Mouse (Mus musculus): ENCODE results near the gene Cacna2d2. TPM values are rescaled to one million over a fixed set of nuclear protein-coding genes. Genes with fewer than 3 reads are reported as not detected.

Gene Cacna2d2
- polyA plus RNA-seq, 1 experiment from 2014 or later = 0.35 TPM

- Histone ChIP-seq H3K27me3 (replicated peaks; ENCODE audit: control insufficient read depth, insufficient read depth, low read length) (peaks cover 7% of the 10 kb centered on the region; the same call in 1 of the 2 replicates), H3K4me2 (ENCODE audit: low read length) (no peak overlapping the region), H3K27ac (ENCODE audit: low read depth) (no peak overlapping the region), H3K4me1 (replicated peaks; ENCODE audit: control insufficient read depth, insufficient read depth, low read length) (no peaks in the 10 kb centered on the region), H3K9ac (ENCODE audit: low read length) (no peak overlapping the region), H3K9me3 (ENCODE audit: control insufficient read depth, low read length) (no peaks in the 10 kb centered on the region), H3K4me3 (ENCODE audit: low read depth, low read length) (no peak overlapping the region), H3K36me3 (ENCODE audit: control insufficient read depth, insufficient read depth, low read length) (no peaks in the 10 kb centered on the region)
- WGBS = 15% methylated on average over 4 of the region's 4 CpGs
- DNase-seq (ENCODE audit: low spot score) (no peak), ATAC-seq (replicated peaks; ENCODE audit: low FRiP score, low TSS enrichment, low read depth) (no peak)
Measured at GRCm38 (mm10) chr9:107370106-107370463, 29.3 kb upstream of the Cacna2d2 start.

DNA sequence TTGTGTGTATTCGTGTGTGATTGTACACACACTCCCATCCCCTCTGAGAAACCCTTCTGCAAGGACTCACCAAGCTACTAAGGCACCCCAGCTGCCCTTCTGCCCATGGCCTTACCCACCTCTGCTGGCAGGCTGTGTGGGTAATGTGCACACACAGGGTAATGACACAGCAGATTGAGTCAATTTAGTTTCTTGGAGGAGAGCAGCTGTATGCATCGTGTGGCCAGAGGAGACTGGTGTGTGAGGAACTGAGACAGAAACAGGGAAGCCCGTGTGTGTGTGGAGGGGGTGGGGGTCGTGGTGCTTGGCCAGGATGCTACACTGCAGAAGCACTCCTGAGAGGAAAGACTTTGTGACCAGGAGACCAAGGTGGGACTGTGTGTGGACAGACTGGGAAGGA lies 27.0 kb upstream of the Cacna2d2 start:
- Histone ChIP-seq H3K27ac (ENCODE audit: low read depth) (no peak overlapping the region), H3K4me2 (ENCODE audit: low read length) (no peak overlapping the region), H3K9ac (ENCODE audit: low read length) (no peak overlapping the region), H3K4me3 (ENCODE audit: low read depth, low read length) (no peak overlapping the region), H3K4me1 (replicated peaks; ENCODE audit: control insufficient read depth, insufficient read depth, low read length) (no peaks in the 10 kb centered on the region), H3K9me3 (ENCODE audit: control insufficient read depth, low read length) (no peaks in the 10 kb centered on the region), H3K27me3 (replicated peaks; ENCODE audit: control insufficient read depth, insufficient read depth, low read length) (peaks cover 30% of the 10 kb centered on the region), H3K36me3 (ENCODE audit: control insufficient read depth, insufficient read depth, low read length) (no peaks in the 10 kb centered on the region)
- 66% methylated on average over 4 of the region's 4 CpGs for WGBS
- no peak for DNase-seq (ENCODE audit: low spot score)
- no peak for ATAC-seq (replicated peaks; ENCODE audit: low FRiP score, low TSS enrichment, low read depth)

DNA sequence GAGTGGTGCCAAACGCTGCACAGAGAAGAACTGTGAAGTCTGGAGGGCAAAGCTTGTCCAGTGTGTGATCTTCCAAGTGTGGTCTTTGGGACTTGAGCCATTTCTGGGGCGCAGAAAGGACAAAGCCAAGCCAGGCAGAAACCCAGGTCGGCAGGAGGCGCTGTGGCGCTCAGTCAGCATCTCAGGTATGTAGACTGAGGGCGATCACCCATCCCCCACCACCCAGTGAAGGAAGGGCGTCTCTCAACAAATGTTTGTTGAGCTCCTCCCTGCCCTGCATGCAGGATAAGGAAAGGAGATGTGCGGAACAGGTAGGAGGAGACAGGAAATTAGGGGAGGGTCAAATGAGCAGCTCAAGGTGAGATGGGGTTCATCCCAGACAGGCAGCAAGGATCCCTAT lies 24.8 kb upstream of the Cacna2d2 start:
- Histone ChIP-seq H3K27ac (ENCODE audit: low read depth) (no peak overlapping the region), H3K4me2 (ENCODE audit: low read length) (no peak overlapping the region), H3K9ac (ENCODE audit: low read length) (no peak overlapping the region), H3K9me3 (ENCODE audit: control insufficient read depth, low read length) (no peaks in the 10 kb centered on the region), H3K27me3 (replicated peaks; ENCODE audit: control insufficient read depth, insufficient read depth, low read length) (peaks cover 51% of the 10 kb centered on the region), H3K4me3 (ENCODE audit: low read depth, low read length) (no peak overlapping the region), H3K4me1 (replicated peaks; ENCODE audit: control insufficient read depth, insufficient read depth, low read length) (0 out of 2 replicates have a peak, but pooled peaks cover 3% of the 10 kb centered on the region), H3K36me3 (ENCODE audit: control insufficient read depth, insufficient read depth, low read length) (no peaks in the 10 kb centered on the region)
- DNase-seq (ENCODE audit: low spot score) (peak; percentile 69), ATAC-seq (replicated peaks; ENCODE audit: low FRiP score, low TSS enrichment, low read depth) (0 out of 2 replicates have a peak, but pooled peaks have one; percentile 30)
- 4% methylated on average over 8 of the region's 8 CpGs for WGBS

DNA sequence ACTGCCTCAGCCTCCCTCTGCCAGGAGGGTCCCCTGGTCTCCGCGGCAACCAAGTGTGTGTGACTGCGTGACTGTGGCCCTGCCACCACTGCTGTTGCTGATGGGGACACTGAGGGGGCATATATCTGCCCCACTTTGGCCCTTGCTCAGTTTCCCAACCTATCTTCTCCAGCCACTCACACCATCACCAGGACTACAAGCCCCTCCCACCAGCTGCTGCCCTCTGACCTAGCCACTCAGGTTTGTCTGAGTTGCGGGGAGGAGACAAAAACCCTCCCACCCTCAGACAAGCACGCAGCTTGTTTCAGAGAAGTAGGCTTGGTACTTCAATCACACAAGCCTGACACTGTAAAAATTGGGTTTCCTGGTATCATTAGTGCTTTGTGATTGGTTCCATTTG lies 24.0 kb upstream of the Cacna2d2 start:
- H3K27ac ChIP-seq (ENCODE audit: low read depth) = no peak overlapping the region
- H3K9ac ChIP-seq (ENCODE audit: low read length) = no peak overlapping the region
- peaks cover 59% of the 10 kb centered on the region for H3K27me3 ChIP-seq (replicated peaks; ENCODE audit: control insufficient read depth, insufficient read depth, low read length)
- no peak for DNase-seq (ENCODE audit: low spot score)
- no peak overlapping the region for H3K4me2 ChIP-seq (ENCODE audit: low read length)
- 0 out of 2 replicates have a peak, but pooled peaks cover 3% of the 10 kb centered on the region for H3K4me1 ChIP-seq (replicated peaks; ENCODE audit: control insufficient read depth, insufficient read depth, low read length)
- H3K4me3 ChIP-seq (ENCODE audit: low read depth, low read length) = no peak overlapping the region
- 14% methylated on average over 5 of the region's 5 CpGs for WGBS
- H3K9me3 ChIP-seq (ENCODE audit: control insufficient read depth, low read length) = no peaks in the 10 kb centered on the region
- ATAC-seq (replicated peaks; ENCODE audit: low FRiP score, low TSS enrichment, low read depth) = no peak
- no peaks in the 10 kb centered on the region for H3K36me3 ChIP-seq (ENCODE audit: control insufficient read depth, insufficient read depth, low read length)

DNA sequence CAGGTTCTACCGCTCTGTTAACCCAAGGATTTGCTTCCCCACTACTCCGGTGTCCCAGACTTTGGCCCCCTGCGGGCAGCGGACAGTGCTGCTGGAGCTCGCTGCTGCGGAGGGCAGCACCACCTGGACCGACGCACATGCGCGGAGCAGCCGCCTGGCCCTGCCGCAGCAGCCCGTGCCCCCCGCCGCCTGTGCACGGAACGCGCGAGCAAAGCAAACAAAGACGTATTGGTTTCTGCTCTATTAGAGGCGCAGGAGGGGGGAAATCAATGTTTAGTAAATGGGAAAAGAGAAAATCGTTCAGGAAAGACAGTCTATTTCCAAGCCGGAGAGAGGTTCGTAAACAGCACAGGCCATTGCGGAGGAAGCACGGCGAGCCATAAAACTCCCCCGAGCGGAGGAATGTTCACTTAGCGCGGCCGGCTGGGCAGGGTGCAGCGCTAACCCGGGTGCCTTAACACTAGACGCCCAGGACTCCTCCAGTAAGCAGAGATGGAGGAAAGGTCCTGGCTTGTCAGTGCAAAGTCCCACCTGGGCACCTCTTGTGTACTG lies 21.4 kb upstream of the Cacna2d2 start:
- under 1% methylated on average over 35 of the region's 35 CpGs for WGBS
- Histone ChIP-seq H3K9ac (ENCODE audit: low read length) (no peak overlapping the region), H3K4me1 (replicated peaks; ENCODE audit: control insufficient read depth, insufficient read depth, low read length) (0 out of 2 replicates have a peak, but pooled peaks cover 3% of the 10 kb centered on the region), H3K27ac (ENCODE audit: low read depth) (no peak overlapping the region), H3K4me2 (ENCODE audit: low read length) (peak overlapping the region; percentile 66), H3K36me3 (ENCODE audit: control insufficient read depth, insufficient read depth, low read length) (no peaks in the 10 kb centered on the region), H3K4me3 (ENCODE audit: low read depth, low read length) (peak overlapping the region; percentile 37), H3K9me3 (ENCODE audit: control insufficient read depth, low read length) (no peaks in the 10 kb centered on the region), H3K27me3 (replicated peaks; ENCODE audit: control insufficient read depth, insufficient read depth, low read length) (peaks cover 77% of the 10 kb centered on the region)
- DNase-seq (ENCODE audit: low spot score) (peak; percentile 67), ATAC-seq (replicated peaks; ENCODE audit: low FRiP score, low TSS enrichment, low read depth) (no peak; the same call in 1 of the 2 replicates)

DNA sequence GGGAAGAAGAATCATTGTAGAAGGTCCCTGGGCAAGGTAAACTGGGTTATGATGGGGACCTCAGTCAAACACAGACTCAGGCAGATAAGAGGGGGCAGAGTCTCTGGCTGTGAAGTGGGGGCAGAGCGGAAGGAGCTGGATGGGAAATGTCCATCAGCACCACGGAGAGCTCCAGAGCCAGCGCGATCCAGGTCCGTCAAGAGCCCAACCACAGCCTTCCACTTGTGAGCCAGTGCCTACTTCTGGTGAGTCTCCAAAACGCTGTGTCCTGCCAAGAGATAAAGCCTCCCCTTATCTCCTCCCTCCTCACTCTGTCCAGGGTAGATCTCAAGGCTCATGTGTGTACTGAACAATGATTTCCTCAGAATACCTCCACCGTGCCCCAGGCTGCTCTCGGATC lies 17.7 kb upstream of the Cacna2d2 start:
- Histone ChIP-seq H3K9me3 (ENCODE audit: control insufficient read depth, low read length) (no peaks in the 10 kb centered on the region), H3K4me2 (ENCODE audit: low read length) (no peak overlapping the region), H3K27ac (ENCODE audit: low read depth) (no peak overlapping the region), H3K4me1 (replicated peaks; ENCODE audit: control insufficient read depth, insufficient read depth, low read length) (0 out of 2 replicates have a peak, but pooled peaks cover 3% of the 10 kb centered on the region), H3K36me3 (ENCODE audit: control insufficient read depth, insufficient read depth, low read length) (no peaks in the 10 kb centered on the region), H3K4me3 (ENCODE audit: low read depth, low read length) (no peak overlapping the region), H3K27me3 (replicated peaks; ENCODE audit: control insufficient read depth, insufficient read depth, low read length) (peaks cover 76% of the 10 kb centered on the region), H3K9ac (ENCODE audit: low read length) (no peak overlapping the region)
- DNase-seq (ENCODE audit: low spot score) (peak; percentile 82), ATAC-seq (replicated peaks; ENCODE audit: low FRiP score, low TSS enrichment, low read depth) (no peak)
- 9% methylated on average over 8 of the region's 8 CpGs for WGBS

DNA sequence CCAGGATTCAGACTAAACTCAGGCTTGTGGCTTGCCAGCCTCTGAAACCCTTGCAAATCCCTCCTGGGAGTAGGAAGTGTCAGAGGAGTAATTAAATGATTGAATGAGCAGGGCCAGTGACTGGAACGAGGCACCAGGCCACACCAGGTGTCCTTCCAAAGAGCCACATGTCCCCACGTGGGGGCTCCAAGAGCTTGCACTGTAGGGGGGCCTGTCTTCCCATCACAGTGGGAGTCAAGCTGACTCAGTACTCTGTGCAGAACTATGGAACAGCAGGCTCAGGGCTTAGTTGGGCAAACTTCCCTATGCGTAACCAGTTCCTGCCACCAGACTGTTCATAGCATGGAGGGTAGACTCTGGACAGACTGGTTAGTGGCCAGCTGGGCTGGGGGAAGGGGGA lies 15.0 kb upstream of the Cacna2d2 start:
- Histone ChIP-seq H3K4me3 (ENCODE audit: low read depth, low read length) (no peak overlapping the region), H3K9me3 (ENCODE audit: control insufficient read depth, low read length) (no peaks in the 10 kb centered on the region), H3K36me3 (ENCODE audit: control insufficient read depth, insufficient read depth, low read length) (no peaks in the 10 kb centered on the region), H3K9ac (ENCODE audit: low read length) (no peak overlapping the region), H3K27ac (ENCODE audit: low read depth) (no peak overlapping the region), H3K4me1 (replicated peaks; ENCODE audit: control insufficient read depth, insufficient read depth, low read length) (peaks cover 6% of the 10 kb centered on the region; the same call in 1 of the 2 replicates), H3K4me2 (ENCODE audit: low read length) (no peak overlapping the region), H3K27me3 (replicated peaks; ENCODE audit: control insufficient read depth, insufficient read depth, low read length) (peaks cover 49% of the 10 kb centered on the region)
- WGBS = 34% methylated on average over 3 of the region's 3 CpGs
- no peak for DNase-seq (ENCODE audit: low spot score)
- ATAC-seq (replicated peaks; ENCODE audit: low FRiP score, low TSS enrichment, low read depth) = no peak

GRCm38 (mm10) chr9:107386722-107387121 lies 12.7 kb upstream of the Cacna2d2 start:
- Histone ChIP-seq H3K4me1 (replicated peaks; ENCODE audit: control insufficient read depth, insufficient read depth, low read length) (peaks cover 8% of the 10 kb centered on the region; the same call in 1 of the 2 replicates), H3K27me3 (replicated peaks; ENCODE audit: control insufficient read depth, insufficient read depth, low read length) (peaks cover 39% of the 10 kb centered on the region), H3K4me3 (ENCODE audit: low read depth, low read length) (no peak overlapping the region), H3K4me2 (ENCODE audit: low read length) (no peak overlapping the region), H3K36me3 (ENCODE audit: control insufficient read depth, insufficient read depth, low read length) (no peaks in the 10 kb centered on the region), H3K27ac (ENCODE audit: low read depth) (no peak overlapping the region), H3K9ac (ENCODE audit: low read length) (no peak overlapping the region), H3K9me3 (ENCODE audit: control insufficient read depth, low read length) (no peaks in the 10 kb centered on the region)
- 61% methylated on average over 3 of the region's 3 CpGs for WGBS
- DNase-seq (ENCODE audit: low spot score) = no peak
- ATAC-seq (replicated peaks; ENCODE audit: low FRiP score, low TSS enrichment, low read depth) = no peak

DNA sequence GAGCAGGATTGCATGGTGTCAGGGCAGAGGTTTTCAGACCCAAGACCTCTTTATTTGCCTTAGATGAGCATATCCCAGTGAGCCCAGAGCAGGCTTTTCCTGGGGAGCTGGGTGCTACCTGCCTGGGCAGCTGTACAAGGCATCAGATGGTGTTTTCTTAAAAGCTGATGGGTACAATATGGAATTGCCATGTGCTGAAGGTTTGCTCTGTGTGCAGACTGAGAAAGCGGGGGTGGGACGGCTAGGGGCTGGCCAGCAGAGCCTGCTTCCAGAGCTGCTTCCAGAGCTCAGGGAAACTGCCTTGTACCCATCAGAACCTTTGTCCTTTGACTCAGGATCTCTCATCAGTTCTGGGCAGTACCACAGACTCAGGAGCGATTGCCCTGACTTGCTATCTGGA lies 11.7 kb upstream of the Cacna2d2 start:
- no peak overlapping the region for H3K27ac ChIP-seq (ENCODE audit: low read depth)
- no peak overlapping the region for H3K4me2 ChIP-seq (ENCODE audit: low read length)
- no peak for DNase-seq (ENCODE audit: low spot score)
- ATAC-seq (replicated peaks; ENCODE audit: low FRiP score, low TSS enrichment, low read depth) = no peak
- no peak overlapping the region for H3K4me3 ChIP-seq (ENCODE audit: low read depth, low read length)
- 96% methylated on average over 3 of the region's 3 CpGs for WGBS
- H3K36me3 ChIP-seq (ENCODE audit: control insufficient read depth, insufficient read depth, low read length) = no peaks in the 10 kb centered on the region
- no peaks in the 10 kb centered on the region for H3K9me3 ChIP-seq (ENCODE audit: control insufficient read depth, low read length)
- no peak overlapping the region for H3K9ac ChIP-seq (ENCODE audit: low read length)
- H3K4me1 ChIP-seq (replicated peaks; ENCODE audit: control insufficient read depth, insufficient read depth, low read length) = peaks cover 8% of the 10 kb centered on the region; the same call in 1 of the 2 replicates
- peaks cover 29% of the 10 kb centered on the region for H3K27me3 ChIP-seq (replicated peaks; ENCODE audit: control insufficient read depth, insufficient read depth, low read length)
